Mouse (Mus musculus) neural tube, embryonic 13.5 days (tissue): Measurements from ENCODE around the gene Ttc28. TPM values are rescaled to one million over a fixed set of nuclear protein-coding genes. Genes with fewer than 3 reads are reported as not detected.

ENCODE experiments used
- ATAC-seq: fragments of 200-750 bp; cut with Nextera tagmentation; 2 replicates; pipeline ENCODE4 v1.8.0; 2017; ENCODE audit warnings: low read depth, mild to moderate bottlenecking, moderate TSS enrichment, moderate library complexity
- H3K27ac ChIP-seq: fragments of 300-500 bp; sonication (generic); replicated peaks from 2 replicates; pipeline ENCODE4 v1.5.1; 2015; ENCODE audit warnings: moderate library complexity, mild to moderate bottlenecking, inconsistent platforms
- H3K27me3 ChIP-seq: fragments of 300-500 bp; sonication (generic); 2 replicates; pipeline ENCODE4 v1.6.1; 2015; ENCODE audit warnings: mild to moderate bottlenecking, inconsistent platforms
- H3K36me3 ChIP-seq: fragments of 300-500 bp; sonication (generic); 2 replicates; pipeline ENCODE4 v1.6.1; 2015; ENCODE audit warnings: mild to moderate bottlenecking, inconsistent platforms
- H3K4me1 ChIP-seq: fragments of 300-500 bp; sonication (generic); replicated peaks from 2 replicates; pipeline ENCODE4 v1.6.1; 2015; ENCODE audit warnings: inconsistent platforms
- H3K4me2 ChIP-seq: fragments of 300-500 bp; sonication (generic); 2 replicates; pipeline ENCODE4 v1.6.1; 2015; ENCODE audit warnings: inconsistent platforms, mild to moderate bottlenecking, moderate library complexity
- H3K4me3 ChIP-seq: fragments of 300-500 bp; sonication (generic); 2 replicates; pipeline ENCODE4 v1.5.1; 2015; ENCODE audit warnings: mild to moderate bottlenecking, inconsistent platforms
- H3K9ac ChIP-seq: fragments of 300-500 bp; sonication (generic); 2 replicates; pipeline ENCODE4 v1.6.1; 2015; ENCODE audit warnings: moderate library complexity, mild to moderate bottlenecking, inconsistent platforms
- H3K9me3 ChIP-seq: fragments of 300-500 bp; sonication (generic); 2 replicates; pipeline ENCODE4 v1.6.1; 2016; ENCODE audit warnings: inconsistent platforms
- WGBS: fragments of 180-500 bp; shearing (Covaris S2); methylation state at CpG from one replicate; pipeline ENCODE4 v1.1.7; 2015; 5-methylcytosine and 5-hydroxymethylcytosine counted together
- polyA plus RNA-seq: library from polyadenylated mRNA; unstranded; fragments of >200 nt; fragmentation: Nextera tagmentation; extraction: Ambion mirVana; gene quantifications from 2 replicates; pipeline ENCODE4 v1.2.1, GENCODE M21; 2015

The Ttc28 gene
- polyA plus RNA-seq, 1 experiment from 2014 or later: 18.7 TPM

GRCm38 (mm10) chr5:111301736-111302135 is 422.1 kb downstream of the Ttc28 start:
- no peak overlapping the region for H3K4me2 ChIP-seq
- H3K27ac ChIP-seq: no peak overlapping the region
- no peak overlapping the region for H3K9ac ChIP-seq
- H3K9me3 ChIP-seq: 0 out of 2 replicates have a peak, but pooled peaks cover 2% of the 10 kb centered on the region
- no peak for ATAC-seq
- peaks cover 11% of the 10 kb centered on the region; the same call in 1 of the 2 replicates for H3K4me1 ChIP-seq
- no peak overlapping the region for H3K4me3 ChIP-seq
- no peaks in the 10 kb centered on the region for H3K36me3 ChIP-seq
- no peaks in the 10 kb centered on the region for H3K27me3 ChIP-seq
- WGBS: 84% methylated on average over 7 of the region's 7 CpGs

GRCm38 (mm10) chr5:111304730-111305129 is 425.1 kb downstream of the Ttc28 start:
- no peaks in the 10 kb centered on the region for H3K27me3 ChIP-seq
- H3K4me3 ChIP-seq: no peak overlapping the region
- no peak overlapping the region for H3K4me2 ChIP-seq
- peaks cover 11% of the 10 kb centered on the region; the same call in 1 of the 2 replicates for H3K4me1 ChIP-seq
- H3K9me3 ChIP-seq: 0 out of 2 replicates have a peak, but pooled peaks cover 2% of the 10 kb centered on the region
- ATAC-seq: no peak
- H3K36me3 ChIP-seq: no peaks in the 10 kb centered on the region
- no peak overlapping the region for H3K9ac ChIP-seq
- WGBS: 91% methylated on average over 3 of the region's 3 CpGs
- H3K27ac ChIP-seq: no peak overlapping the region

- Histone ChIP-seq H3K27ac (no peak overlapping the region), H3K4me3 (no peak overlapping the region), H3K9ac (no peak overlapping the region), H3K27me3 (no peaks in the 10 kb centered on the region), H3K4me2 (no peak overlapping the region), H3K4me1 (no peaks in the 10 kb centered on the region), H3K9me3 (0 out of 2 replicates have a peak, but pooled peaks cover under 1% of the 10 kb centered on the region), H3K36me3 (no peaks in the 10 kb centered on the region)
- whole genome bisulfite sequencing: 83% methylated on average over 6 of the region's 6 CpGs
- no peak for ATAC-seq
These were observed 430.6 kb downstream of the Ttc28 start for GRCm38 (mm10) chr5:111310185-111310584.

- no peak overlapping the region for H3K4me2 ChIP-seq
- no peak overlapping the region for H3K9ac ChIP-seq
- no peaks in the 10 kb centered on the region for H3K27me3 ChIP-seq
- 90% methylated on average over 9 of the region's 9 CpGs for WGBS
- H3K36me3 ChIP-seq: no peaks in the 10 kb centered on the region
- H3K4me1 ChIP-seq: no peaks in the 10 kb centered on the region
- ATAC-seq: no peak
- H3K4me3 ChIP-seq: no peak overlapping the region
- H3K9me3 ChIP-seq: no peaks in the 10 kb centered on the region
- H3K27ac ChIP-seq: no peak overlapping the region
These were observed 434.2 kb downstream of the Ttc28 start for GRCm38 (mm10) chr5:111313833-111314232.

GRCm38 (mm10) chr5:111315061-111315460 is 435.5 kb downstream of the Ttc28 start:
- Histone ChIP-seq H3K27me3 (no peaks in the 10 kb centered on the region), H3K9me3 (no peaks in the 10 kb centered on the region), H3K36me3 (no peaks in the 10 kb centered on the region), H3K4me2 (no peak overlapping the region), H3K27ac (no peak overlapping the region), H3K4me1 (no peaks in the 10 kb centered on the region), H3K4me3 (no peak overlapping the region), H3K9ac (no peak overlapping the region)
- 87% methylated on average over 6 of the region's 6 CpGs for WGBS
- no peak for ATAC-seq

- WGBS: 90% methylated on average over 3 of the region's 3 CpGs
- H3K4me1 ChIP-seq: no peaks in the 10 kb centered on the region
- H3K27ac ChIP-seq: no peak overlapping the region
- no peak overlapping the region for H3K9ac ChIP-seq
- ATAC-seq: no peak
- H3K36me3 ChIP-seq: no peaks in the 10 kb centered on the region
- H3K4me3 ChIP-seq: no peak overlapping the region
- no peaks in the 10 kb centered on the region for H3K27me3 ChIP-seq
- no peaks in the 10 kb centered on the region for H3K9me3 ChIP-seq
- no peak overlapping the region for H3K4me2 ChIP-seq
These were observed 437.9 kb downstream of the Ttc28 start for GRCm38 (mm10) chr5:111317526-111317925.

- Histone ChIP-seq H3K4me1 (no peaks in the 10 kb centered on the region), H3K36me3 (no peaks in the 10 kb centered on the region), H3K9ac (no peak overlapping the region), H3K27me3 (no peaks in the 10 kb centered on the region; the same call in 1 of the 2 replicates), H3K9me3 (no peaks in the 10 kb centered on the region), H3K27ac (no peak overlapping the region), H3K4me3 (no peak overlapping the region), H3K4me2 (no peak overlapping the region)
- WGBS: 74% methylated on average over 1 of the region's 1 CpGs
- no peak for ATAC-seq
These were observed 439.3 kb downstream of the Ttc28 start for GRCm38 (mm10) chr5:111318946-111319345.

- Histone ChIP-seq H3K9ac (no peak overlapping the region), H3K4me2 (no peak overlapping the region), H3K4me1 (0 out of 2 replicates have a peak, but pooled peaks cover 6% of the 10 kb centered on the region), H3K27me3 (no peaks in the 10 kb centered on the region; the same call in 1 of the 2 replicates), H3K36me3 (no peaks in the 10 kb centered on the region), H3K27ac (no peak overlapping the region), H3K9me3 (0 out of 2 replicates have a peak, but pooled peaks cover 5% of the 10 kb centered on the region), H3K4me3 (no peak overlapping the region)
- 27% methylated on average over 1 of the region's 1 CpGs for WGBS
- no peak for ATAC-seq
These were observed 446.2 kb downstream of the Ttc28 start for GRCm38 (mm10) chr5:111325813-111326212.

GRCm38 (mm10) chr5:111327420-111327819 is 447.8 kb downstream of the Ttc28 start:
- Histone ChIP-seq H3K9me3 (0 out of 2 replicates have a peak, but pooled peaks cover 5% of the 10 kb centered on the region), H3K4me2 (no peak overlapping the region), H3K4me1 (peaks cover 20% of the 10 kb centered on the region), H3K36me3 (no peaks in the 10 kb centered on the region), H3K27me3 (no peaks in the 10 kb centered on the region; the same call in 1 of the 2 replicates), H3K9ac (no peak overlapping the region), H3K27ac (no peak overlapping the region), H3K4me3 (no peak overlapping the region)
- 84% methylated on average over 7 of the region's 7 CpGs for WGBS
- no peak for ATAC-seq

- Histone ChIP-seq H3K9me3 (0 out of 2 replicates have a peak, but pooled peaks cover 5% of the 10 kb centered on the region), H3K4me1 (peaks cover 22% of the 10 kb centered on the region), H3K4me2 (peak overlapping the region; percentile 67), H3K9ac (peak overlapping the region; percentile 72), H3K27ac (peak overlapping the region; percentile 92), H3K36me3 (peaks cover 13% of the 10 kb centered on the region), H3K4me3 (peak overlapping the region; percentile 95), H3K27me3 (no peaks in the 10 kb centered on the region)
- WGBS: 30% methylated on average over 10 of the region's 10 CpGs
- peak; percentile 51 for ATAC-seq
These were observed 450.3 kb downstream of the Ttc28 start for GRCm38 (mm10) chr5:111329782-111330416.

- H3K4me1 ChIP-seq: peaks cover 22% of the 10 kb centered on the region
- H3K36me3 ChIP-seq: peaks cover 16% of the 10 kb centered on the region
- no peaks in the 10 kb centered on the region for H3K27me3 ChIP-seq
- peak within 1 kb of the TSS; percentile 88 for H3K4me2 ChIP-seq
- under 1% methylated on average over 78 of the region's 78 CpGs for WGBS
- peak within 1 kb of the TSS; percentile 97 for H3K9ac ChIP-seq
- H3K9me3 ChIP-seq: 0 out of 2 replicates have a peak, but pooled peaks cover 3% of the 10 kb centered on the region
- H3K4me3 ChIP-seq: peak within 1 kb of the TSS; percentile 95
- peak; percentile 99 for ATAC-seq
- H3K27ac ChIP-seq: peak within 1 kb of the TSS; percentile 92
These were observed 451.0 kb downstream of the Ttc28 start, which contains the start of gene Pitpnb for GRCm38 (mm10) chr5:111330417-111331098. TSS of gene Pitpnb (plus strand) at chr5:111330763.

GRCm38 (mm10) chr5:111331099-111331435 is 451.5 kb downstream of the Ttc28 start:
- Histone ChIP-seq H3K4me3 (peak overlapping the region; percentile 95), H3K4me2 (peak overlapping the region; percentile 88), H3K27ac (peak overlapping the region; percentile 92), H3K9me3 (no peaks in the 10 kb centered on the region), H3K36me3 (peaks cover 20% of the 10 kb centered on the region), H3K4me1 (peaks cover 22% of the 10 kb centered on the region), H3K27me3 (no peaks in the 10 kb centered on the region), H3K9ac (peak overlapping the region; percentile 97)
- WGBS: under 1% methylated on average over 14 of the region's 14 CpGs
- 0 out of 2 replicates have a peak, but pooled peaks have one; percentile 6 for ATAC-seq
